Mouse (Mus musculus) midbrain, postnatal 0 days (tissue): Measurements from ENCODE around the gene Klhl36. TPM values are rescaled to one million over a fixed set of nuclear protein-coding genes. Genes with fewer than 3 reads are reported as not detected.

Source experiments
- ATAC-seq: fragments of 200-750 bp; cut with Nextera tagmentation; 2 replicates; pipeline ENCODE4 v1.8.0; 2017; ENCODE audit warnings: moderate number of reproducible peaks, mild to moderate bottlenecking, moderate TSS enrichment, moderate library complexity; ENCODE audit not compliant: low FRiP score
- DNase-seq: peaks from one replicate; pipeline ENCODE4 v3.0.0-alpha.2; 2015; ENCODE audit warnings: low spot score
- H3K27ac ChIP-seq: fragments of 300-500 bp; sonication (generic); 2 replicates; pipeline ENCODE4 v1.5.1; 2014; ENCODE audit warnings: low read depth, mild to moderate bottlenecking, low read length, mixed read lengths
- H3K27me3 ChIP-seq: fragments of 300-500 bp; sonication (generic); 2 replicates; pipeline ENCODE4 v1.6.1; 2014; ENCODE audit warnings: low read length, control low read depth, mixed read lengths; ENCODE audit not compliant: insufficient read depth
- H3K36me3 ChIP-seq: fragments of 300-500 bp; sonication (generic); 2 replicates; pipeline ENCODE4 v1.6.1; 2014; ENCODE audit warnings: low read length, control low read depth, mixed read lengths; ENCODE audit not compliant: insufficient read depth
- H3K4me1 ChIP-seq: fragments of 300-500 bp; sonication (generic); 2 replicates; pipeline ENCODE4 v1.6.1; 2014; ENCODE audit warnings: mild to moderate bottlenecking, control low read depth, antibody characterized with exemption, low read length, mixed read lengths; ENCODE audit not compliant: insufficient read depth
- H3K4me2 ChIP-seq: fragments of 300-500 bp; sonication (generic); 2 replicates; pipeline ENCODE4 v1.6.1; 2014; ENCODE audit warnings: low read depth, mild to moderate bottlenecking, low read length, mixed read lengths; ENCODE audit not compliant: poor library complexity, severe bottlenecking
- H3K4me3 ChIP-seq: fragments of 300-500 bp; sonication (generic); 2 replicates; pipeline ENCODE4 v1.5.1; 2014; ENCODE audit warnings: low read depth, mild to moderate bottlenecking, low read length, moderate library complexity
- H3K9ac ChIP-seq: fragments of 300-500 bp; sonication (generic); replicated peaks from 2 replicates; pipeline ENCODE4 v1.6.1; 2014; ENCODE audit warnings: mild to moderate bottlenecking, low read length, moderate library complexity, mixed read lengths; ENCODE audit not compliant: poor library complexity, severe bottlenecking
- H3K9me3 ChIP-seq: fragments of 300-500 bp; sonication (generic); 2 replicates; pipeline ENCODE4 v1.6.1; 2016; ENCODE audit warnings: low read length, control low read depth
- CTCF ChIP-seq: IDR thresholded peaks from 2 replicates; pipeline ENCODE4 v1.5.1; 2016; ENCODE audit warnings: antibody characterized with exemption, mild to moderate bottlenecking
- WGBS: fragments of 180-500 bp; shearing (Covaris S2); extraction: QIAGEN DNeasy Blood & Tissue Kit; methylation state at CpG from one replicate; pipeline ENCODE4 v1.1.7; 2014; 5-methylcytosine and 5-hydroxymethylcytosine counted together
- polyA plus RNA-seq: library from polyadenylated mRNA; unstranded; fragments of >200 nt; fragmentation: Nextera tagmentation; extraction: Ambion mirVana; gene quantifications from 2 replicates; pipeline ENCODE4 v1.2.1, GENCODE M21; 2015
- total RNA-seq: library from RNA; depleted of rRNA; stranded (reverse); fragments of >200 nt; gene quantifications from 2 replicates; pipeline ENCODE4 v1.2.3, GENCODE M21; 2014

Klhl36 gene
- total and polyA plus RNA-seq, 2 experiments from 2014 or later, result 19.5 to 31.0 TPM

GRCm38 (mm10) chr8:119909944-119910546, 48.0 kb downstream of the Klhl36 start, which contains the start of gene Usp10:
TSS of gene Usp10 (plus strand) at chr8:119910360.
- peaks cover 23% of the 10 kb centered on the region for H3K4me1 ChIP-seq
- H3K9me3 ChIP-seq, result no peaks in the 10 kb centered on the region
- peak within 1 kb of the TSS; percentile 50 for H3K4me3 ChIP-seq
- H3K36me3 ChIP-seq, result no peaks in the 10 kb centered on the region
- TF ChIP-seq CTCF, result no peak
- peak within 1 kb of the TSS; percentile 92 for H3K9ac ChIP-seq
- WGBS, result 23% methylated on average over 13 of the region's 13 CpGs
- H3K4me2 ChIP-seq, result peak within 1 kb of the TSS; percentile 74
- H3K27me3 ChIP-seq, result no peaks in the 10 kb centered on the region
- peak within 1 kb of the TSS; percentile 89 for H3K27ac ChIP-seq
- DNase-seq (peak; percentile 44), ATAC-seq (0 out of 2 replicates have a peak, but pooled peaks have one; percentile 24)

GRCm38 (mm10) chr8:119910547-119911257, 48.6 kb downstream of the Klhl36 start, which contains the start of gene Gm20388:
TSS of gene Gm20388 (plus strand) at chr8:119910841.
- H3K27ac ChIP-seq, result peak within 1 kb of the TSS; percentile 89

GRCm38 (mm10) chr8:119911258-119911962, 49.3 kb downstream of the Klhl36 start:
- under 1% methylated on average over 30 of the region's 30 CpGs for WGBS
- Histone ChIP-seq H3K9me3 (no peaks in the 10 kb centered on the region), H3K4me1 (peaks cover 23% of the 10 kb centered on the region), H3K36me3 (no peaks in the 10 kb centered on the region), H3K27me3 (no peaks in the 10 kb centered on the region), H3K4me2 (peak overlapping the region; percentile 74), H3K27ac (peak overlapping the region; percentile 89), H3K9ac (peak overlapping the region; percentile 92), H3K4me3 (peak overlapping the region; percentile 50)
- no peak; the same call in 1 of the 2 replicates for ATAC-seq
- peak; percentile 14 for DNase-seq
- TF ChIP-seq CTCF, result no peak

More at GRCm38 (mm10) chr8:119910547-119911257, 48.6 kb downstream of the Klhl36 start, which contains the start of gene Gm20388:
- peak; percentile 88 for DNase-seq
- no peak for TF ChIP-seq CTCF
- 1% methylated on average over 61 of the region's 97 CpGs for WGBS
- Histone ChIP-seq H3K4me3 (peak within 1 kb of the TSS; percentile 50), H3K36me3 (no peaks in the 10 kb centered on the region), H3K27me3 (no peaks in the 10 kb centered on the region), H3K9ac (peak within 1 kb of the TSS; percentile 92), H3K9me3 (no peaks in the 10 kb centered on the region), H3K4me1 (peaks cover 23% of the 10 kb centered on the region), H3K4me2 (peak within 1 kb of the TSS; percentile 74)
- ATAC-seq, result peak; percentile 93

GRCm38 (mm10) chr8:119912643-119913042, 50.6 kb downstream of the Klhl36 start:
- 37% methylated on average over 6 of the region's 6 CpGs for WGBS
- Histone ChIP-seq H3K4me3 (peak overlapping the region; percentile 12; the same call in 1 of the 2 replicates), H3K9ac (no peak overlapping the region; the same call in 1 of the 2 replicates), H3K4me1 (peaks cover 23% of the 10 kb centered on the region), H3K27me3 (no peaks in the 10 kb centered on the region), H3K27ac (no peak overlapping the region; the same call in 1 of the 2 replicates), H3K9me3 (no peaks in the 10 kb centered on the region), H3K36me3 (no peaks in the 10 kb centered on the region), H3K4me2 (peak overlapping the region; percentile 74)
- ATAC-seq (no peak), DNase-seq (no peak)
- TF ChIP-seq CTCF, result no peak

GRCm38 (mm10) chr8:119913181-119913580, 51.1 kb downstream of the Klhl36 start:
- Histone ChIP-seq H3K4me3 (no peak overlapping the region; the same call in 1 of the 2 replicates), H3K9ac (no peak overlapping the region), H3K9me3 (no peaks in the 10 kb centered on the region), H3K27me3 (no peaks in the 10 kb centered on the region), H3K36me3 (no peaks in the 10 kb centered on the region), H3K4me1 (peaks cover 23% of the 10 kb centered on the region), H3K4me2 (peak overlapping the region; percentile 74), H3K27ac (no peak overlapping the region)
- TF ChIP-seq CTCF, result no peak
- DNase-seq, result no peak
- 74% methylated on average over 3 of the region's 3 CpGs for WGBS
- ATAC-seq, result no peak
